Mouse (Mus musculus) testis, adult 2 months (tissue): Measurements from ENCODE around the gene Prex1.

Experiments used
- CTCF ChIP-seq: fragments of 200-500 bp; IDR thresholded peaks from 2 replicates; pipeline ENCODE4 v1.5.1; 2012; ENCODE audit warnings: low read depth, mild to moderate bottlenecking, inconsistent platforms, low read length, moderate library complexity; ENCODE audit not compliant: control insufficient read depth, insufficient read depth, insufficient replicate concordance
- POLR2A ChIP-seq: fragments of 200-500 bp; IDR thresholded peaks from 2 replicates; pipeline ENCODE4 v1.6.1; 2012; ENCODE audit warnings: low read depth, mild to moderate bottlenecking, inconsistent platforms, low read length, moderate library complexity; ENCODE audit not compliant: control insufficient read depth

DNA sequence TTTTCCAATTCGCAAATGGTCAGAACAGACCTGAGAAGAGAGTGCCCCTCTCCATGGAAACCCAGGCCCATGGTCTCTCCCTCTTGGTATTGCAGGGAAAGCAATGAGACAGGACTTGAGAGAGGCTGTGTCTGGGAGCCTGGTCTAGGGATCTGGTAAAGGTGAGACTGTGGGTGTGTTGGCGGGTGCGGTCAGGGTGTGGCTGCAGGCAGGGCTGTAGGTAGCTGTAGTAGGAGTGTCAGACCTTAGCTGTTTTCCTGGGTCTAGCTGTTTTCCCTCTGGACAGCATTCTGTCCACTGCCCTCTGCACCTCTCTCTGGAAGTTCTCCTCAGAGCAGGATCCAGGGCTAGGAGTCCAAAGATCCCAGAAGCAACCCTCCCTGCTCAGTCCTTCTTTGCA, 141.3 kb downstream of the Prex1 start:
- TF ChIP-seq POLR2A = no peak
- TF ChIP-seq CTCF = no peak
